Mouse (Mus musculus): ENCODE results near the gene Cbarp. TPM values are rescaled to one million over a fixed set of nuclear protein-coding genes. Genes with fewer than 3 reads are reported as not detected.

The Cbarp gene
- polyA plus RNA-seq, 1 experiment from 2014 or later, result 5.0 TPM

DNA sequence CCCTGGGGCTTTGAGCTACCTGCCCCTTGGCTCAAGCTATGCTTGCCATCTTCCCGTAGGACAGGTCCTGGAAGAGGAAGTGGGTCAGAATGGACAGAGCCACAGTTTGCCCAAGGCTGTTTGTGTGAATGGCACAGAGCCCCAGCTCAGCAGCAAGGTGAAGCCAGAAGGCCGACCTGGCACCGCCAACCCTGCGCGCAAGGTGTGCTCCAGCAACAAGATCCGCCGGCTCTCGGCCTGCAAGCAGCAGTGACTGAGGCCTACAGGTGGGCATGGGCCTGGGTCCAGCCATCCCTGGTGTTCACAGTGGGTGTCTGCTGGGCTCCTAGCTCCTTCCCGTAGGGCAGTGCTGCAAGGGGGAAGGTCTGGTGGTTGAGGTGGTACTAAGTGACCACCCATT, 10.8 kb downstream of the Cbarp start:
- 86% methylated on average over 9 of the region's 9 CpGs for WGBS
- no peaks in the 10 kb centered on the region for H3K27me3 ChIP-seq
- no peak for ATAC-seq (ENCODE audit: borderline replicate concordance, extremely low read depth, low FRiP score, low TSS enrichment)
- H3K4me1 ChIP-seq, result peaks cover 16% of the 10 kb centered on the region
- H3K36me3 ChIP-seq, result peaks cover 73% of the 10 kb centered on the region
- no peak overlapping the region for H3K4me2 ChIP-seq
- H3K4me3 ChIP-seq, result no peak overlapping the region
- no peaks in the 10 kb centered on the region for H3K9me3 ChIP-seq
- H3K9ac ChIP-seq, result no peak overlapping the region
- no peak overlapping the region for H3K27ac ChIP-seq

GRCm38 (mm10) chr10:80127920-80128319, 12.7 kb downstream of the Cbarp start:
- no peak overlapping the region for H3K4me3 ChIP-seq
- H3K27ac ChIP-seq, result no peak overlapping the region
- 0 out of 2 replicates have a peak, but pooled peaks cover 11% of the 10 kb centered on the region for H3K4me1 ChIP-seq
- H3K9ac ChIP-seq, result no peak overlapping the region
- peaks cover 83% of the 10 kb centered on the region for H3K36me3 ChIP-seq
- no peak overlapping the region for H3K4me2 ChIP-seq
- WGBS, result 96% methylated on average over 8 of the region's 8 CpGs
- H3K27me3 ChIP-seq, result no peaks in the 10 kb centered on the region
- H3K9me3 ChIP-seq, result no peaks in the 10 kb centered on the region
- ATAC-seq (ENCODE audit: borderline replicate concordance, extremely low read depth, low FRiP score, low TSS enrichment), result no peak

- H3K27me3 ChIP-seq, result no peaks in the 10 kb centered on the region
- H3K4me1 ChIP-seq, result peaks cover 9% of the 10 kb centered on the region
- no peak for ATAC-seq (ENCODE audit: borderline replicate concordance, extremely low read depth, low FRiP score, low TSS enrichment)
- no peaks in the 10 kb centered on the region for H3K9me3 ChIP-seq
- H3K9ac ChIP-seq, result no peak overlapping the region
- 86% methylated on average over 9 of the region's 9 CpGs for WGBS
- H3K4me3 ChIP-seq, result no peak overlapping the region
- peaks cover 72% of the 10 kb centered on the region for H3K36me3 ChIP-seq
- H3K27ac ChIP-seq, result no peak overlapping the region
- H3K4me2 ChIP-seq, result no peak overlapping the region
Measured at GRCm38 (mm10) chr10:80123932-80124562, 16.6 kb downstream of the Cbarp start.

DNA sequence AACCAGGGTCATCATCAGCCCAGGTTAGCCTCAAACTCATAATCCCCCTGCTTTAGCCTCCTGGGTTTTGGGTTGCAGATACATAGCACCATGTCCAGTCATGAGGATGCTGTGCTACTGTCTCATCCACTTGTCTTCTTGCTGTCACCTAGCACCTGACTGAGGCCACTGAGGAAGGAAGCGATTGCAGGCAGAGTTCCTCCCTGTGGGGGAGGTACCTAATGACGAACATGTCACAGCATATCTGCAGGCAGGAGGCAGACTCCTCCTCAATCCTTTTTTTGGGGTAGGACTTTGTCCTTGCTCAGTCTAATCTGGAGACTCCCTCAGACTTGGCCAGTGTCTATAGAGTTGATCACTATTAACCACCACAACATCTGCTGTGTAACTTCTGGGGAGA, 19.0 kb downstream of the Cbarp start:
- Histone ChIP-seq H3K9ac (no peak overlapping the region), H3K4me1 (peaks cover 33% of the 10 kb centered on the region), H3K4me2 (no peak overlapping the region), H3K27me3 (no peaks in the 10 kb centered on the region), H3K27ac (no peak overlapping the region), H3K4me3 (no peak overlapping the region), H3K9me3 (no peaks in the 10 kb centered on the region), H3K36me3 (peaks cover 48% of the 10 kb centered on the region)
- ATAC-seq (ENCODE audit: borderline replicate concordance, extremely low read depth, low FRiP score, low TSS enrichment), result no peak
- 93% methylated on average over 2 of the region's 2 CpGs for WGBS

DNA sequence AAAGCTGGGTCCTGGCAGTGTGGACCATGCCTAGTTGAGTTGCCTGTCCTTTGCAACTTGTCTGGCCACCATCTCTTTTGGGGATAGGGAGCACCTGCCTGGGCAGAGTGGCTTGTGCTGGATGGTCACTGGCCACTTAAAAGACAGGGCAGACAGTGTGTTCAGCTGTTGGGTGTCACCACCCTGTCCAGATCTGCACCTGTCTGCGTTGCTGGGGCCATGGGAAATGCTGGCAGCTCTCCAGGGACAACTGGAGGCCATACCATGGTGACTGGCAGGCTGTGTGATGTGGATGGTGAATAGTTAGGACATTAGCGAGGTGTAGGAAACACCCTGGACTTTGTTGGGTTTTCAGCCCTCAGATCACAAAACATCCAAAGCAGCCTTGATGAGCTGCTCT, 20.5 kb downstream of the Cbarp start:
- ATAC-seq (ENCODE audit: borderline replicate concordance, extremely low read depth, low FRiP score, low TSS enrichment), result no peak
- WGBS, result 57% methylated on average over 2 of the region's 2 CpGs
- Histone ChIP-seq H3K4me3 (no peak overlapping the region), H3K36me3 (peaks cover 36% of the 10 kb centered on the region), H3K27ac (no peak overlapping the region), H3K27me3 (no peaks in the 10 kb centered on the region), H3K4me1 (peaks cover 34% of the 10 kb centered on the region), H3K4me2 (no peak overlapping the region), H3K9me3 (no peaks in the 10 kb centered on the region), H3K9ac (no peak overlapping the region)

GRCm38 (mm10) chr10:80118552-80118951, 22.1 kb downstream of the Cbarp start:
- no peaks in the 10 kb centered on the region for H3K27me3 ChIP-seq
- H3K4me2 ChIP-seq, result peak overlapping the region; percentile 71
- peaks cover 41% of the 10 kb centered on the region for H3K4me1 ChIP-seq
- no peaks in the 10 kb centered on the region for H3K9me3 ChIP-seq
- no peak for ATAC-seq (ENCODE audit: borderline replicate concordance, extremely low read depth, low FRiP score, low TSS enrichment)
- peaks cover 23% of the 10 kb centered on the region for H3K36me3 ChIP-seq
- H3K4me3 ChIP-seq, result peak overlapping the region; percentile 89
- 0 out of 2 replicates have a peak overlapping the region, but pooled peaks have one; percentile 25 for H3K27ac ChIP-seq
- H3K9ac ChIP-seq, result peak overlapping the region; percentile 91
- WGBS, result 60% methylated on average over 6 of the region's 6 CpGs

DNA sequence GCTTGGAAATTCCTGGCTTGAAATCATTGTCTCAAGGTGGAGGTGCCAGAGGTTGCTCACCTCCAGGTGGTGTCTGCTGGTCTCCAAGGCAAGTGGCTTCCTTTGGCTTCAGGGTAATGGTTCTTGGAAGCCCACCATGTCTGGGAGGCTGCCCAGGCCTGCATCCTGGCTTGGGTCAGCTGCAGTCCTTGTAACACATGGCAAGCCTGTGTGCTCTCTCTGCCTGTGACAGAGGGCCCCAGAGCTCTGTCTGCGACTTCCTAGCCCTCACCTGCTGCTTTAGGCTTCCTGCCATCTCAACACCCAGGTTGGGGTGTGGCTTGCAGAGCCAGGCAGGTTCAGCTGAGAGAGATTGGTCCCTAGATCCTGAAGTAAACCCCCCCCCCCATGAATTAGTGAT, 22.9 kb downstream of the Cbarp start:
- peak overlapping the region; percentile 71 for H3K4me2 ChIP-seq
- no peaks in the 10 kb centered on the region for H3K27me3 ChIP-seq
- peaks cover 23% of the 10 kb centered on the region for H3K36me3 ChIP-seq
- H3K4me1 ChIP-seq, result peaks cover 41% of the 10 kb centered on the region
- ATAC-seq (ENCODE audit: borderline replicate concordance, extremely low read depth, low FRiP score, low TSS enrichment), result no peak
- no peaks in the 10 kb centered on the region for H3K9me3 ChIP-seq
- peak overlapping the region; percentile 89 for H3K4me3 ChIP-seq
- WGBS, result 17% methylated on average over 1 of the region's 1 CpGs
- peak overlapping the region; percentile 91 for H3K9ac ChIP-seq
- H3K27ac ChIP-seq, result peak overlapping the region; percentile 14; the same call in 1 of the 2 replicates

DNA sequence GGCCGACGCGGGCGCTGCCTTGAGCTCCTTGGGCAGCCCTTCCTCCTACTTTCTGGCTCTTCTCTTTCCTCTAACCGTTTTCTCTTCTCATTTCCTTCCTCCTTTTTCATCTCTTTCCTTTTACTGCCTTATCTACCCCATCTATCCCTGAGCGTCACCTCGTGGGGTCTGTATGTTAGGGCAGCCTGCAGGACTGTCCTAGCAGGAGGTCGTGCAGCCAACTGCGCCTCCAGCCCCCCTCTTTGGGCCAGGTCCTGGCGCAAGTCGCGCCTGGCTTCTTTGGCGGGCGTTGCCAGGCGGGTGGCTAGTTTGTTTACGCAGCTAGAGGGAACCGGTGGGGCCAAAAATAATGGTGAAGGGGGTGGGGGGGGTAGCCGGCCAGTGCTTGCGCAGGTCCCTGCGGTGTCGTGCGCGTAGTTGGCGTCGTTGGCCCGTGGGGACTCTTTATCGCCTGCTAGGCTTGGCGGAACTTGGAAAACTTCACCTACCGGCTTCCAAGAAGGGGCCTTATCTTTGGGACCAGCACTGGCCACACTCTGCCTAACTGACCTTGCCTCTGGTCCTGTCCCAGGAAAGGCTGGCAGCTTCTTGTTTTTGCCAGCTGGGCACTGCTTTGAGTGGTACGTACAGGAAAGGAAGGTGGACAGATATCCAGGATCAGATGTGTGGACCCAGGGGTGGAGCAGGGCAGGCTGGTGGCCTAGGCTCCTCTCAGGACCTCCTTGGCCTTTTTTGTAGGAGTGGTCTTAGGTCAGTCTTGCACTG, 23.5 kb downstream of the Cbarp start:
- peak overlapping the region; percentile 71 for H3K4me2 ChIP-seq
- H3K9ac ChIP-seq, result peak overlapping the region; percentile 91
- peaks cover 22% of the 10 kb centered on the region for H3K36me3 ChIP-seq
- H3K4me3 ChIP-seq, result peak overlapping the region; percentile 89
- no peaks in the 10 kb centered on the region for H3K27me3 ChIP-seq
- peak overlapping the region; percentile 14; the same call in 1 of the 2 replicates for H3K27ac ChIP-seq
- WGBS, result 2% methylated on average over 30 of the region's 30 CpGs
- ATAC-seq (ENCODE audit: borderline replicate concordance, extremely low read depth, low FRiP score, low TSS enrichment), result no peak
- H3K9me3 ChIP-seq, result no peaks in the 10 kb centered on the region
- H3K4me1 ChIP-seq, result peaks cover 41% of the 10 kb centered on the region

- Histone ChIP-seq H3K9ac (peak overlapping the region; percentile 91), H3K27ac (0 out of 2 replicates have a peak overlapping the region, but pooled peaks have one; percentile 14), H3K36me3 (peaks cover 16% of the 10 kb centered on the region), H3K9me3 (no peaks in the 10 kb centered on the region), H3K4me3 (peak overlapping the region; percentile 89), H3K4me2 (peak overlapping the region; percentile 71), H3K27me3 (no peaks in the 10 kb centered on the region), H3K4me1 (peaks cover 41% of the 10 kb centered on the region)
- WGBS, result 0% methylated on average over 27 of the region's 27 CpGs
- ATAC-seq (ENCODE audit: borderline replicate concordance, extremely low read depth, low FRiP score, low TSS enrichment), result no peak
Measured at GRCm38 (mm10) chr10:80116563-80116926, 24.1 kb downstream of the Cbarp start.

DNA sequence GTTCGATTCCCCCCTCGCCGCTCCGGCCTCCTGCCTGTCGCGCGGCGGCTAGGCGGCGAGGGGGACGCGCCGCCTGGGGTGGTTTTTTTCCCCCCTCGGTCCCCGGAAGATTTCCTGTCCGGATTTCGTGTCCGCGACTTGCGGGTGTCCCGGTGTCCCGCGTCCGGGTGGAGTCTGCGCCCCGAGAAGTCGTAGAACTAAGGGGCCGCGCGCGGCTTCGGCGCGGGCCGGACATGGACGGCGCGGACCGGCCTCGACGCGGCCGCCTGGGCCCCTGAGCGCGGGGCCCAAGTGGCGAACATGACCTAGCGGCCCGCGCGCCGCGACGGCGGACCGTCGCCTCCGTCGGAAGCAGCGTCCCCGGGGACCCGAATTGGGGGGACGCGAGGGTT, 24.7 kb downstream of the Cbarp start:
- no peaks in the 10 kb centered on the region for H3K27me3 ChIP-seq
- WGBS, result under 1% methylated on average over 63 of the region's 63 CpGs
- peaks cover 12% of the 10 kb centered on the region for H3K36me3 ChIP-seq
- H3K9ac ChIP-seq, result peak overlapping the region; percentile 91
- H3K4me1 ChIP-seq, result peaks cover 41% of the 10 kb centered on the region
- H3K4me2 ChIP-seq, result peak overlapping the region; percentile 71
- H3K9me3 ChIP-seq, result no peaks in the 10 kb centered on the region
- H3K27ac ChIP-seq, result peak overlapping the region; percentile 75
- H3K4me3 ChIP-seq, result peak overlapping the region; percentile 89
- ATAC-seq (ENCODE audit: borderline replicate concordance, extremely low read depth, low FRiP score, low TSS enrichment), result no peak

DNA sequence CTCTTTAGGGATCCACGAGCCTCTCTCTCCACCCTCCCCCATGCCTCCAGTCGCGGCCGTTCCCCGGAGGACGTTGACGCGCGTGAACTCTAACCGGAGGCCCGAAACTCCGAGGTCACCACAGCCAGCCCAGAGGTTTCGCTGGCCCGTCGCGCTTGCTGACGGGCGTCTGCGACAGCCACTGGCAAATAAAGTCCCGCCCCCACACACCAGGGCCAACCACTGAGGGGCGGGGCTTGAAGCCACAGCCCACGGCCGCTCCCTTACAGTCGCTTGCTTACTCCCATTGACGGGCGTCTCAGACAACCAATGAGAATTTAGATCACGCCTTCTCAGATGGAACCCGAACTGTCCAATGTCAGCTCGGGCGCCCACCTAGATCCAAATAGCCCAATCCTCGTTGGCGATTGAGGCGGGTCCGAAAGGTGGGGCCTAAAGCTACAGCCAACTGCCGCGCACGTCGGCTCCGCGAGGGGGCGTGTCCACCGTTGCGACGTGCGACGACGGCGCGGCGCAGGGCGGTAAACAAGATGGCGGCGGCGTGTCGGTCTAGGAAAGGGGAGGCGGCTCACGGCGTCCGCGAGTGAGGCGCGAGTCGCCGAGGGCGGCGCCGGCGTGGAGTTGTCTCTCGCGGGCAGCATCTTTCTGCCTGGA, 25.2 kb downstream of the Cbarp start, which contains the start of gene Stk11:
Gene Stk11, plus strand, starts transcription at position 514 of the 654 bp plus-strand sequence.
- peak within 1 kb of the TSS; percentile 86 for H3K27ac ChIP-seq
- peaks cover 7% of the 10 kb centered on the region for H3K36me3 ChIP-seq
- H3K9ac ChIP-seq, result peak within 1 kb of the TSS; percentile 91
- H3K4me3 ChIP-seq, result peak within 1 kb of the TSS; percentile 89
- no peaks in the 10 kb centered on the region for H3K9me3 ChIP-seq
- peak; percentile 98 for ATAC-seq (ENCODE audit: borderline replicate concordance, extremely low read depth, low FRiP score, low TSS enrichment)
- peak within 1 kb of the TSS; percentile 71 for H3K4me2 ChIP-seq
- no peaks in the 10 kb centered on the region for H3K27me3 ChIP-seq
- H3K4me1 ChIP-seq, result peaks cover 41% of the 10 kb centered on the region
- WGBS, result under 1% methylated on average over 70 of the region's 70 CpGs

All from lung, embryonic 15.5 days (tissue).